Mouse (Mus musculus) midbrain, embryonic 13.5 days (tissue): ENCODE data around the gene Manba. TPM values are rescaled to one million over a fixed set of nuclear protein-coding genes. Genes with fewer than 3 reads are reported as not detected.

Experiments
- ATAC-seq: fragments of 200-750 bp; cut with Nextera tagmentation; 2 replicates; pipeline ENCODE4 v1.8.0; 2017; ENCODE audit warnings: mild to moderate bottlenecking, moderate TSS enrichment, moderate library complexity
- H3K27ac ChIP-seq: fragments of 300-500 bp; sonication (generic); 2 replicates; pipeline ENCODE4 v1.5.1; 2015; ENCODE audit warnings: inconsistent platforms, mild to moderate bottlenecking, moderate library complexity
- H3K27me3 ChIP-seq: fragments of 300-500 bp; sonication (generic); 2 replicates; pipeline ENCODE4 v1.6.1; 2015; ENCODE audit warnings: mild to moderate bottlenecking, inconsistent platforms
- H3K36me3 ChIP-seq: fragments of 300-500 bp; sonication (generic); 2 replicates; pipeline ENCODE4 v1.6.1; 2015; ENCODE audit warnings: mild to moderate bottlenecking, inconsistent platforms
- H3K4me1 ChIP-seq: fragments of 300-500 bp; sonication (generic); replicated peaks from 2 replicates; pipeline ENCODE4 v1.6.1; 2015; ENCODE audit warnings: inconsistent platforms
- H3K4me2 ChIP-seq: fragments of 300-500 bp; sonication (generic); replicated peaks from 2 replicates; pipeline ENCODE4 v1.6.1; 2015; ENCODE audit warnings: moderate library complexity, mild to moderate bottlenecking, inconsistent platforms
- H3K4me3 ChIP-seq: fragments of 300-500 bp; sonication (generic); replicated peaks from 2 replicates; pipeline ENCODE4 v1.5.1; 2015; ENCODE audit warnings: mild to moderate bottlenecking, inconsistent platforms
- H3K9ac ChIP-seq: fragments of 300-500 bp; sonication (generic); replicated peaks from 2 replicates; pipeline ENCODE4 v1.6.1; 2015; ENCODE audit warnings: mild to moderate bottlenecking, inconsistent platforms
- H3K9me3 ChIP-seq: fragments of 300-500 bp; sonication (generic); 2 replicates; pipeline ENCODE4 v1.6.1; 2016; ENCODE audit warnings: mild to moderate bottlenecking, inconsistent platforms
- WGBS: fragments of 180-500 bp; shearing (Covaris S2); methylation state at CpG from one replicate; pipeline ENCODE4 v1.1.7; 2015; 5-methylcytosine and 5-hydroxymethylcytosine counted together
- polyA plus RNA-seq: library from polyadenylated mRNA; unstranded; fragments of >200 nt; fragmentation: Nextera tagmentation; extraction: Ambion mirVana; gene quantifications from 2 replicates; pipeline ENCODE4 v1.2.1, GENCODE M21; 2015

Manba gene
- polyA plus RNA-seq, 1 experiment from 2014 or later = 5.0 TPM

DNA sequence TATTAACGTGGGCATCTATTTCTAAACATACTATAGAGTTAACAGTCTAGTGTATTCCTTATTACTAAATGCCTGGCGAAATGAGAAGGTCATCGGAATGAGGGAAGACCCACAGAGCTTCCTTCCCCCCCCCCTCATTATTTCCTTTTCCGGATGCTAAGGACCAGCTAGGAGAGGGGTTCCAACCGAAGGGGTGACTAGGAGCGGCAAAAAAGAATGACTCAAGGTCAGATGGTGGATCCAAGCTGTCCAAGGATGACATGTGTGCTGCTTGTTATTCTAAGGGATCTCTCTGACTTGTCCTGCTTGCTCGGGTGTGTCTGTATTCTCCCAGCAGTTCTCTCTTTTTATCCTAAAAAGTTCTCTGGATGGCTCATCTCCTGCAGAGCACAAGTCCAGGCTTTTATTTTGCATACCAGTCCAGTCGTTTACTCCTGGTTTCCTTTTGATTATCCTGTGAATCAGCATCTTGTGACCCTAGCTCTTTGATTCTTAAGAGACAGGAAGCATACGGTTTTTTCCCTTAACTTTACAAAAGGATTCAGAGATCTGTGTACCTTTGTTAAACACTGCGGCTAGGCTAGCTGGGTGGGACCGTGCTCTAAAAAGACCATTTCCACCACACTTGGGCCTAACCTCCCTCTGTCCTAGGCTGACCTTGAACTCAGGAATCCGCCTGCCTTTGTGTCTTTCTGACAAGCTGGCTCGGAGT is 61.0 kb downstream of the Manba start:
- H3K27ac ChIP-seq = no peak overlapping the region
- no peak overlapping the region for H3K4me3 ChIP-seq
- H3K4me2 ChIP-seq = no peak overlapping the region
- ATAC-seq = no peak
- H3K9me3 ChIP-seq = no peaks in the 10 kb centered on the region
- no peak overlapping the region for H3K9ac ChIP-seq
- no peaks in the 10 kb centered on the region for H3K27me3 ChIP-seq
- no peaks in the 10 kb centered on the region for H3K36me3 ChIP-seq
- WGBS = 64% methylated on average over 13 of the region's 13 CpGs
- no peaks in the 10 kb centered on the region for H3K4me1 ChIP-seq

DNA sequence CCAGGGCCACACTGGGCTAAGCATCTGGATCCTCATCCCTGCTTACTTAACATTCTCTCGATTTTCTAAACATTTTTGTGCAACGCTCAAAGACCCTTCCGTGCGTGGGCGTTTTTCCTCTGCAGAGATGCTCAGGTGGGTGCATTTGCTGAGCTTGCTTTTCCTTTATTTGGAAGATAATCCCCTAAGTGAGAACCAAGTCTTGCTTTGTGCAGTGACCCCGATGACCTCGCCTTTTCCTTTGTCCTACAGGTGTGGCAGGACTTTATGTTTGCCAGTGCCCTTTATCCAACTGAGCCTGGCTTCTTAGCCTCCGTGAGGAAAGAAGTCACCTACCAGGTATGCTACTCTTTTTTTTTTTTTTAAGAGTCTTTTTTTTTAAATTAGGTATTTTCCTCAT is 61.9 kb downstream of the Manba start:
- Histone ChIP-seq H3K4me1 (no peaks in the 10 kb centered on the region), H3K36me3 (no peaks in the 10 kb centered on the region), H3K4me3 (no peak overlapping the region), H3K9ac (no peak overlapping the region), H3K27ac (no peak overlapping the region), H3K27me3 (no peaks in the 10 kb centered on the region), H3K9me3 (no peaks in the 10 kb centered on the region), H3K4me2 (no peak overlapping the region)
- no peak for ATAC-seq
- WGBS = 62% methylated on average over 8 of the region's 8 CpGs

DNA sequence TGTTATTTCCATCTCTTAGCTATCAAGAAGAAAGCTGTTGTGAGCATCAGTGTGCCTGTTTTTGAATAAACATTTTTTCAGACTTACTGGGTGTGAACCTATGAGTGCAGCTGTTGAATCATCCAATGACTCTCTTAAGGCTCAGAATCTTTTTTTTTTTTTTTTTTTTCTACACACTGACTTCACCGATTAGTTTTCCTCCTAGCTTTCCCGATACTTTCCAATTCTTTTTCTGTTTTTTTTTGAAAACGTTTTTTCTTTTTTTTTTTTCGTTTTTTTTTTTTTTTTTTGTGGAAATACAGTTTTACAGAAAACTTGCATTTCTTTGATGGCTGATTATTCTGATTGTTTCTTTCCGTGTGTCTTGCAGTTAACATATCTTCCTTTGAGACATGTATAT is 67.5 kb downstream of the Manba start:
- H3K36me3 ChIP-seq = no peaks in the 10 kb centered on the region
- H3K27me3 ChIP-seq = no peaks in the 10 kb centered on the region
- H3K4me3 ChIP-seq = no peak overlapping the region
- no peak for ATAC-seq
- H3K4me1 ChIP-seq = no peaks in the 10 kb centered on the region
- no peak overlapping the region for H3K4me2 ChIP-seq
- H3K9ac ChIP-seq = no peak overlapping the region
- H3K9me3 ChIP-seq = no peaks in the 10 kb centered on the region
- no peak overlapping the region for H3K27ac ChIP-seq
- 77% methylated on average over 5 of the region's 5 CpGs for WGBS

DNA sequence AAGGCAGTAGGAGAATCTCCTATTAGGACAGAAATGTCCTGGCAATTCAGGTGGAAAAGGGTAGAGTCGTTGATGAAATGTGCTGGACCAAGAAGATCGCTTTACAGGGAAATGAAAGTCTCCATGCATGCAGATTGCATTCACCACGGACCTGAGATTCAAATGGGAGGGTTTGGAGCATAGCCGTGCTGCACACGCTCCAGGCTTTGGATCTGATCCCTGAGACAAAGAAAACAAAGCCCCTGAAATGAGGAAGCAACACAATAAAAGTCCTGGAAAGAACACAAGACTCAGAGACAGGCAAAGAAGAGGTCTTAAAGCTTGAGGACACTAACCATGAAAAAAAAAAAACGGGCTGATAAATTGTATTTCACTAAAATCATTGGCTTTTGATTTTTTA is 69.8 kb downstream of the Manba start:
- Histone ChIP-seq H3K27me3 (no peaks in the 10 kb centered on the region), H3K9me3 (no peaks in the 10 kb centered on the region), H3K36me3 (no peaks in the 10 kb centered on the region), H3K27ac (no peak overlapping the region), H3K4me3 (no peak overlapping the region), H3K4me2 (no peak overlapping the region), H3K4me1 (no peaks in the 10 kb centered on the region), H3K9ac (no peak overlapping the region)
- 47% methylated on average over 6 of the region's 6 CpGs for WGBS
- ATAC-seq = no peak

DNA sequence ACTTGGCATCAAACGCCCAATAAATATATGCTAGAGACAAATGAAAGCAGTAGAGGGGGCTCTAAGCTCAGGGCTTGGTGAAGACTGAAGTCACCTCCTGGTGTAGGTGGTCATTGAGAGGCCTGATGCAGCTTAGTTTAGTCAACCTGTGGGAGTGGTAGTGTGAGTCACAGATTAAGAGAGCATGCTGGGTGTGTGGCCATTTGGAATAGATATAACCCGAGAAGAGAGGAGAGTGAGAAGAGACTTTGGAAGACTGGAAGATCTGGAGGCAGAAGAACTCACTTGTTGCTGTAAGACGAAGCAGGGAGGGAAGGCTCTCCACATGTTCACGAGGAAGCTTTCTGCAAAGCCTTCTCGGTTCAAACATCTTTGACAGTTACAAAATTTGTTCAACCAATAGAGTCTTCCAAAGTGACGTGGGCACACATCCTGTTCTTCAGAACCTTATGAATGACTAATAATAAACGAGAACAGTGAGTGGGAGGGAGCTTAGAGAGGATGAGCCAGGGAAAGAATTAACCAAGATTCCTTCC is 70.7 kb downstream of the Manba start:
- Histone ChIP-seq H3K4me2 (no peak overlapping the region), H3K36me3 (no peaks in the 10 kb centered on the region), H3K4me3 (no peak overlapping the region), H3K9me3 (no peaks in the 10 kb centered on the region), H3K9ac (no peak overlapping the region), H3K27me3 (no peaks in the 10 kb centered on the region), H3K4me1 (no peaks in the 10 kb centered on the region), H3K27ac (no peak overlapping the region)
- WGBS = 82% methylated on average over 7 of the region's 7 CpGs
- no peak for ATAC-seq

DNA sequence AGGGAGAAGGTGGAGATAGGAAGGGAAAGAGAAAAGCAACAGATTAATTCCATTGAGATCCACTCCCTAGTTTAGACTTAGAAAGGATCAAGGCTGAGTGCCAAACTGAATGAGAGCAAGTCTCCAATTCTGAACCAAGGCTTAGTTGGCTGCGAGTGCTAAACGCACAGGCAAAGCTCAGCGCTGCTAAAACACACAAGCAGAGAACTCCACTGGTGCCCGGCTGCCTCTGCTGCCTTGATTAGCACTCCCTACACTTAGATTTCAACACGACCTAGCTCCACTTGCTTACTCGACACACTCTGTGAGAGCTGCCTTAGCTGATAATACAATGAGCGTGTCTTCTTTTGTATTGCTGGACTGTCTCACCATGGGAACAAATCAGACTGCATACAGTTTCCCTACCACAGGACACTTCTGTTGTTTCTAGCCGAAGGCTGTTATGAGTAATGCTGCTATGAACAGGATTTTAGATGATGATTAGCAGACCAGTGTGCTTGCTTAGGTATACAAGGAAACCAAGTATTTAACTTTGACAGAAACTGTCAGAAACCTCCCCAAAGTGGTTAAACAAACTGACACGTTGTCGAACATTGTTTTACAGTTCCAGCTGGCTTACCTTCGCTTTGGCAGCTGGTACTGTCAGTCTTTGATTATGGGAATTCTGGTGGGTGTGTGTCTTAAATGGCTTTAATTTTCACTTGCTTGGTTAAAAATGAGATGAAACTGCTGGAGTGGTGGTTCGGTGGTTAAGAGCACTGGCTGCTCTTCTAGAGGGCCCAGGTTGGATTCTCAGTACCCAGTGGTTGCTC is 71.6 kb downstream of the Manba start:
- 84% methylated on average over 12 of the region's 12 CpGs for WGBS
- no peak for ATAC-seq

DNA sequence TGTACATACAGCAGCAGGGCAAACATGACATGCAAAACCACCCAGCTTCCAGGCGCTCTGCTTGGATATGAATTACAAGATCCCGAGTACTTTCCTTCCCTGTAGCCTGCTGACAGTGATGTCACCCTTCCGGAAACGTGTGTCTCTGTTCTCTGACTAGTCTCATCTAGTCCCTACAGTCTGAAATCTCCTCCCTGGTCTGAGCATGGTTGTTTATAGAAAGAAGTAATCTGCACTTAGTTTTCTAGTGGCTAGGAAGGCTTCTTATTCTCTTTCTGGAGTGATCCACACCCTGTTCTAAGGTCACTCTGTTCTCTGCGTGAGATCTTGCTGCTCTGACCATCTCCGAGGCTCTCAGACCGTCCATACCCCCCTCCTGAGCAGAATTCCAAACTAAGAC is 76.6 kb downstream of the Manba start:
- H3K36me3 ChIP-seq = no peaks in the 10 kb centered on the region
- H3K9ac ChIP-seq = no peak overlapping the region
- H3K4me3 ChIP-seq = no peak overlapping the region
- no peak overlapping the region for H3K4me2 ChIP-seq
- WGBS = 80% methylated on average over 7 of the region's 7 CpGs
- H3K27me3 ChIP-seq = no peaks in the 10 kb centered on the region
- H3K27ac ChIP-seq = no peak overlapping the region
- ATAC-seq = no peak
- H3K4me1 ChIP-seq = no peaks in the 10 kb centered on the region
- no peaks in the 10 kb centered on the region for H3K9me3 ChIP-seq

More for the DNA sequence above, 71.6 kb downstream of the Manba start:
- Histone ChIP-seq H3K9me3 (no peaks in the 10 kb centered on the region), H3K4me2 (no peak overlapping the region), H3K4me1 (no peaks in the 10 kb centered on the region), H3K4me3 (no peak overlapping the region), H3K27ac (no peak overlapping the region), H3K9ac (no peak overlapping the region), H3K27me3 (no peaks in the 10 kb centered on the region), H3K36me3 (no peaks in the 10 kb centered on the region)

DNA sequence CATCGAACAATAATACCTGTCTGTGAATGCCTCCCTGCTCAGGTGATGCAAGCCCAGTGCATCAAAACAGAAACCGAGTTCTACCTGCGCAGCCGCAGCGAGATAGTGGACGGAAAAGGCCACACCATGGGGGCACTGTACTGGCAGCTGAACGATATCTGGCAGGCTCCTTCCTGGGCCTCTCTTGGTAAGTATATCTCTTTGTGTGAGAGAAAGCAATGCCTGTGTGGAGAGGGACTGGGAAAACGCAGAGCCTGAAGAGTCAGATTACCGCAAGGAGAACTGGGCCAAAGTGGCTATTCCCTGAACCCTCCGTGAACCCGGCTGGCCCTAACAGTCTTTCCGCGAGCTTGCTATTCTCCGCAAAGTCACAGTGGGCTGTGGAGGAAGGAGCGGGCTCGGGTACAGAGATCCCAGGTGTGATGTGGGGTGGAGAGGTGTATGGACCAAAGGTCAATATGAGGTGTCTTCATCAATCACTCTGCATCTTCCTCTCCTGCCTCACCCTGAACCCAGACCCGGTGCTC is 77.8 kb downstream of the Manba start:
- ATAC-seq = no peak
- 94% methylated on average over 17 of the region's 17 CpGs for WGBS
- no peak overlapping the region for H3K9ac ChIP-seq
- H3K4me1 ChIP-seq = no peaks in the 10 kb centered on the region
- H3K4me3 ChIP-seq = no peak overlapping the region
- no peak overlapping the region for H3K4me2 ChIP-seq
- no peaks in the 10 kb centered on the region for H3K9me3 ChIP-seq
- no peaks in the 10 kb centered on the region for H3K27me3 ChIP-seq
- no peak overlapping the region for H3K27ac ChIP-seq
- no peaks in the 10 kb centered on the region for H3K36me3 ChIP-seq

DNA sequence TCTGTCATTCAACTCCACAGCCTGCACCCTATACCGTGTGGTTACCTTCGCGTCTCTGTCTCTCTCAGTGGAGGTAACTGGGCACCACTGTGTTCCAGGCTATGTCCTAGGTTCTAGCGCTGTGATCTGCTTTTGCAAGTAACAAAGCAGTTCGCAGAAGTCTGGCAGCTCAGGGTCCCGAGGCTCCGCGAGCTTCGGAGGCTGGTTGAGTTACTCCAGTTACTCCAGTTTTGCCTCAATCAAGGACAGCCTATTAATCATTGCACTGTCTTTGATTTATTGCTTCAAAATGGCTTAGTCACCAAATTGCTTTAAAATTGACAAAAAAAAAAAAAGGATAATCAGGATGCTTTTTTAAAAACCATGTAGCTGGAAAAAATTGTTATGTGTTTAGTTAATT is 79.3 kb downstream of the Manba start:
- WGBS = 95% methylated on average over 9 of the region's 9 CpGs
- Histone ChIP-seq H3K9me3 (no peaks in the 10 kb centered on the region), H3K27me3 (no peaks in the 10 kb centered on the region), H3K27ac (no peak overlapping the region), H3K36me3 (no peaks in the 10 kb centered on the region), H3K4me2 (no peak overlapping the region), H3K9ac (no peak overlapping the region), H3K4me3 (no peak overlapping the region), H3K4me1 (no peaks in the 10 kb centered on the region)
- ATAC-seq = no peak

DNA sequence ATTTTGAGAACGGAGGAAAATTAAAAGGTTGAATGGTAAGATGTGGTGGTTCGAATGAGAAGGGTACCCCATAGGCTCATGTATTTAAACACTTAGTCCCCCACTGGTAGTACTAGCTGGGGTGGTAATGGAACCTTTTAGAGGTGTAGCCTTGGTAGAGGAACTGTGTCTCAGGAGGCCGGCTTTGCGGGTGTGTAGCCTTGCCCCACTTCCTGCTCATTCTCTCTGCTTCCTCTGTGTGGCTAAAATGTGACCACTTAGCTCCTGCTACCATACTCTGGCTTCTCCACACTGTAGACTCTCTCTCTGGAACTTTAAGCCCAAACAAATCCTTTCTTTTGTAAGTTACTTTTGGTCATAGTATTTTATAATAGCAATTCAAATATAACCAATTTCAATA is 79.9 kb downstream of the Manba start:
- H3K4me3 ChIP-seq = no peak overlapping the region
- H3K4me2 ChIP-seq = no peak overlapping the region
- H3K9me3 ChIP-seq = no peaks in the 10 kb centered on the region
- ATAC-seq = no peak
- no peaks in the 10 kb centered on the region for H3K27me3 ChIP-seq
- H3K36me3 ChIP-seq = no peaks in the 10 kb centered on the region
- no peak overlapping the region for H3K27ac ChIP-seq
- WGBS = 91% methylated on average over 4 of the region's 4 CpGs
- H3K4me1 ChIP-seq = no peaks in the 10 kb centered on the region
- no peak overlapping the region for H3K9ac ChIP-seq

DNA sequence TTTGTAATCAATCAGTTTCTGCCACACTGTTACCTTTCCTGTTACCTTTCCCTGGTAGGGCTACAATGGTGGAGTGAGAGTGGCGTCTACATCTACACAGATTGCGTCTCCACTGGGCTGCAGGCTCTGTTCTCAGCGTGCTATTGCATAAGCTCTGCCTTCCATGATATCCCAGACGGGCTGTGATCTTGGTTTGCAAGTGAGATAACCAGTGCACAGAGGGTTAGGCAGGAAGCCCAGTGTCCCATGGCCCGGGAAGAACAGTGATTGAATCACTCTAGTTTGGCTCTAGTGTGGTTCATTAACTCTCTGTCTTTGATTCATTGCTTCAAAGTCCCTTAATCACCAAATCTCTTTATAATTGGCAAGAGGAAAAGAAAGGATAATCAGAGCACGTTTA is 82.5 kb downstream of the Manba start:
- no peak overlapping the region for H3K27ac ChIP-seq
- no peaks in the 10 kb centered on the region for H3K27me3 ChIP-seq
- no peaks in the 10 kb centered on the region for H3K36me3 ChIP-seq
- no peak overlapping the region for H3K4me2 ChIP-seq
- no peak overlapping the region for H3K9ac ChIP-seq
- H3K9me3 ChIP-seq = no peaks in the 10 kb centered on the region
- WGBS = 76% methylated on average over 6 of the region's 6 CpGs
- ATAC-seq = no peak
- H3K4me3 ChIP-seq = no peak overlapping the region
- no peaks in the 10 kb centered on the region for H3K4me1 ChIP-seq

DNA sequence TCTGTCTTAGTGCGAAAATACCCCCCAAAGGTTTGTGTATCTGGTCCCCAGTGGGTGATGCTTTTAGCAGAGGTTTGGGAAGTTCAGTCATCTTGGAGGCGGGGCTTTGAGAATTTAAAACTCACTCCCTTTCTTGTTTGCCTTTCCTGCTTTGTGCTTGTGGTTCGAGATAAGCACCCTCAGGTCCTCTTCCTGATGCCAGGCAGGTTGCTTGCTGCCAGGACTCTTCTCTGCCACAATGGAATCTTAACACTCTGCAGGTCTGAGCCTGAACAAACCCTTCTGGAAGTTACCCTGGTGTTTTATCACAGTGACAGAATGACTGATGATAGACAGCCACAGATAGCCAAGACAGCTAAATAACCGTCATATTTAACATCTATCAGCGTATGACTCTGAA is 83.2 kb downstream of the Manba start:
- Histone ChIP-seq H3K36me3 (no peaks in the 10 kb centered on the region), H3K9ac (no peak overlapping the region), H3K4me2 (no peak overlapping the region), H3K27ac (no peak overlapping the region), H3K4me3 (no peak overlapping the region), H3K9me3 (no peaks in the 10 kb centered on the region), H3K4me1 (no peaks in the 10 kb centered on the region), H3K27me3 (no peaks in the 10 kb centered on the region)
- no peak for ATAC-seq
- WGBS = 81% methylated on average over 5 of the region's 5 CpGs
